Mouse (Mus musculus) thymus, postnatal 10 days (tissue): ENCODE results near the gene Rnf207.

Experiments used
- DNase-seq, 2 experiments: peaks; one replicate each; pipeline ENCODE4 v3.0.0; 2021; ENCODE audit warnings: low spot score in 2 of 2

Gene Rnf207

DNA sequence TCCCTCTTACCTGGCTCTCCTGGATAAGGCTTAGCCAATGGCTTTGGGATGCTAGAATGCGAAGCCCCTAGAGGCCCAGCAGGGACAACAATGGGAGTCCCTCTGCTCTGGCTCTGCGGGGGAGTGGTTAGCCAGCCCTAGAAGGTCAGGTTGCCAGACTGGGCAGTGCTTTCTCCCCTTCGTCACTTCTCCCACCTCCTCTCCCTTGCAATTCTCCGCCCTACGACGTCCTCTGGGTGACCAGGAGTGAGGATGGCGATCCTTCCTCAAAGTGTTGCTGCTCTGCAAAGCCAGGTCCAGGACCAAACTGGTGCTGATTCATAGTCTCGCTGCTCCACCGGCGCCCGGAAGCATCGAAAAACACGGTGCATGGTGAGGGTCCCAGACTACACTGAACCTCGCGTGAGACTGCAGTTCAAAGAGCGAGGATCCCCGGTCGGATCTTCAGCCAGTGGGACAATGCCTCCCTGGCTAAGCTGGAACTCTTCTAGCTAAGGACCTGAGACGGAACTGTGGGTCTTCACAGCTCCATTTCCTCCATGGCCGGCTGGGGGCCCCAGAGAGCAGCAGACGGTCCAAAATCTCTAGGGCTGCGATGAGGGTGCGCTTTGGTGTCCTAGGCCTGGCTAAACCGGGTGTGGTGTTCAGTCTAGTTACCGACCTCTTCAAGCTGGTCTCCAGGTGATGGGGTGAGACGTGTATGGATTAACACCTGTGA, at the start of gene Rnf207:
Gene Rnf207, minus strand, starts transcription at position 477 of the 718 bp plus-strand sequence.
- DNase-seq, result no peak

DNA sequence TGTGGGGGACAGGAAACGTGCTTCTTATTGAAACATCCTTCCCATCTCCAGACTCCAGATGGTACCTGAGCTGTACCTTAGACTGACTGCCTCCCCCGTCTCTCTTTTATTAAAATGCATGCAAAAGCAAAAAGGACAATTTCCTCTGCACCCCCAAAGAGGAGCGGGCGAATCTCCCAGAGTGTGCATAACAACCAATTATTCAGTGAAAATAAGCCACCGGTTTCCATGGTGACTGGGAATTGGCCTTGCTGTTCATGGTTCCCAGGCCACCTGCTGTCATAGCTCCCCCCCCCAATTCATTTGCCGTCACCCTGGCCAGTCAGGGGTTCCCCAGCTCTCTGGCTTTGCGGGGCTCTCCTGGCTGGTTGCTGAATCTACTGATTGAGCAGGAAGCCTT, 46.4 kb upstream of the Rnf207 start:
- DNase-seq, result no peak

DNA sequence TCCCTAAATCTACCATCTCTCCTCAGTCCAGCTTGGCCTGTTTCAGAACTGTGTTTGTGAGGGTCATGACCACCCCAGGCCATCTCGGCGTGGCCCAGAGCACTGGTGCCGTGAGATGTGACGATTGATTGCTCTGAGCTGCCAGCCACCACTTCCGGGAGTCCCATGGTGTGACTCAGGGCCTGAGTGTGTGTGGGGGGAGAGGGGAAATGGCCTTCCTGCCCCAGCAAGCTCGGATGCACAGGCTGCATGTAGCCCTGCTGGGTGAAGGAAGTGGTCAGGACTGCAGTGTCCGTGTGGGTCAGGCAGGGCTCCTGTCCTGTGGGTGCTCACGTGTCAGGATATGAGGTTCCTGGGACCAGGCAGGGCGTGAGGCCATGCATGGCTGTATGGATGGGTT, 43.4 kb upstream of the Rnf207 start:
- no peak for DNase-seq

DNA sequence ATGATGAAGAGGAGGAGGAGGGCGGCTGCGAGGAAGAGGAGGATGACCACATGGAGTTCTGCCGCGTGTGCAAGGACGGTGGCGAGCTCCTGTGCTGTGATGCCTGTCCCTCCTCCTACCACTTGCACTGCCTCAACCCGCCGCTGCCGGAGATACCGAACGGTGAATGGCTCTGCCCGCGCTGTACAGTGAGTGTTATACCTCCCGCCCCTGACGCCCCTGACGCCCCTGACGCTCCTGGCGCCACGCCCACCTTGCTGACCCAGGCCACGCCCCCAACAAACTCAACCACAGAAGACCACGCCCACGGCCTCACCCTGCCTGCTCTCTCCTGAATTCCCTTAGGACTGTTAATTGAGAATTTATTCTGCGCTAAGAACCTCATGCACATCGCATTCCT, 42.1 kb upstream of the Rnf207 start:
- peak in 1 of 2 experiments; percentile 25 for DNase-seq

DNA sequence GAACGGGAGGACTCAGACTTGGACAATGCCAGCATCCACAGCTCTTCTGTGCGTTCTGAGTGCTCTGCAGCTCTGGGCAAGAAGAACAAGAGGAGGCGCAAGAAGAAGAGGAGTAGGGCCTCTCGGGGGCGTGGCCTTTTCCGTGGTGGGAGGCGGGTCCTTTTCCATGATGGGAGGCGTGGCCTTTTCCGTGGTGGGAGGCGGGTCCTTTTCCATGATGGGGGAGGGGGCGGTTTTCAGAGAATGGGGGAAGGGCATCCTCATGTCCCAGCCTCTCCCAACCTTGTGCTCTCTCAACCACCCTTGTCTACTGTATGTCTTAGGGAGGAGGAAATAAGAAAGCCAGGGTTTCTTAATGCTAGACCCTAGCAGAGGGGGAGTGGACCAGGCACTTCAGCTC, 40.9 kb upstream of the Rnf207 start:
- no peak for DNase-seq

DNA sequence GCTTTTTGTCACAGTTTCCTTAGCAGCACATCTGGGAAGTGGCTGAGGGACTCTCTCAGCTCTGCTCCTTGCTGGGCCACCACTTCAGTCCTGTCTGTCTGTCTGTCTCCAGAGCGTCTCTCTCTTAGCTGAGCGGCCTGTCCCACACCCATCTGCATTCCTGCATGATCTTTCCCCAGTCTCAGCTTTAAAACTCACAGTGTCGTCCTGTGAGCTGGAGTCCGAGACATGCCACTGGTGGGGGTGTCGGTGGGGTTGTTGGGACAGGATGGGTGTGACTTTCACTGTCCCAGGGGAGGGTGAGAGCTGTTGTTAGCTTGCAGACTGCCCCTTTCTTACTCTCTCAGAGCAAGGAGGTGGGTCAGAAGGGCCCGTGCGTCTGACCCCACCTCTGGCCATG, 36.9 kb upstream of the Rnf207 start:
- DNase-seq, result no peak

DNA sequence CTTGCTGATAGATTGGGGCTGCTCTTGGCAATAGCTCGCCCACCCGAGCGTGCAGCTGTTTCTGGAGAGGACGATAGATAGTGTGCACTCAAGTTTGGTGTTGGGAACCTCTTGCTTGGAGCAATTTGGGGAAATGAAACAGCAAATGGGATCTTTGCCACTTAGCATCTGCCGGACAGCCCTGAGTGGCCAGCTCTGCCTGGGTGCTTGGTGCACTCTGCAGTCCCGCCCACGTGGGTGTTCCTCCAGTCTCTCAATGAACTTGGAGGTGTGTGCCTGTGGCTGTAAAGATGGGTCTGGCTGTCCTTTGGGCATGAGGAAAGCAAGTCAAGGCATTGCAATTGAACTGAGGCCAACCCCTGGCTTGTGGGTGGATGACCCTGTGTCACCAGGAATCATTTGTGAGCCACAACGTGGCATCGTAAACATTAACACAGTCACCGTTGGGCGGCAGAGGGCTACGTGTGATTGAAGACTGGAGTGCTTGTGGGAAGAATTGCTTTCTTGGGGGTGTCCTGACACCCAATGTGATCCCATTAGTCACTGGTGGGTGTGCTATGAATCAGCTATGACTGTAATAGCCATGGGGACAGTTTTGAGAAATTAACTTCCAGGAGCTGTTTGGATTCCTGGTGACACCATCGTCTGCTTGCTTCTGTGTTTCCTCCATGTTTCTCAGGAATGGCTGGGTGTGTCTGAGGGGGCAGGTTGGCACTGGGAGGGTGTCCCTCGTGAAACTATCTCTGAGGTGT, 35.3 kb upstream of the Rnf207 start:
- DNase-seq, result no peak

DNA sequence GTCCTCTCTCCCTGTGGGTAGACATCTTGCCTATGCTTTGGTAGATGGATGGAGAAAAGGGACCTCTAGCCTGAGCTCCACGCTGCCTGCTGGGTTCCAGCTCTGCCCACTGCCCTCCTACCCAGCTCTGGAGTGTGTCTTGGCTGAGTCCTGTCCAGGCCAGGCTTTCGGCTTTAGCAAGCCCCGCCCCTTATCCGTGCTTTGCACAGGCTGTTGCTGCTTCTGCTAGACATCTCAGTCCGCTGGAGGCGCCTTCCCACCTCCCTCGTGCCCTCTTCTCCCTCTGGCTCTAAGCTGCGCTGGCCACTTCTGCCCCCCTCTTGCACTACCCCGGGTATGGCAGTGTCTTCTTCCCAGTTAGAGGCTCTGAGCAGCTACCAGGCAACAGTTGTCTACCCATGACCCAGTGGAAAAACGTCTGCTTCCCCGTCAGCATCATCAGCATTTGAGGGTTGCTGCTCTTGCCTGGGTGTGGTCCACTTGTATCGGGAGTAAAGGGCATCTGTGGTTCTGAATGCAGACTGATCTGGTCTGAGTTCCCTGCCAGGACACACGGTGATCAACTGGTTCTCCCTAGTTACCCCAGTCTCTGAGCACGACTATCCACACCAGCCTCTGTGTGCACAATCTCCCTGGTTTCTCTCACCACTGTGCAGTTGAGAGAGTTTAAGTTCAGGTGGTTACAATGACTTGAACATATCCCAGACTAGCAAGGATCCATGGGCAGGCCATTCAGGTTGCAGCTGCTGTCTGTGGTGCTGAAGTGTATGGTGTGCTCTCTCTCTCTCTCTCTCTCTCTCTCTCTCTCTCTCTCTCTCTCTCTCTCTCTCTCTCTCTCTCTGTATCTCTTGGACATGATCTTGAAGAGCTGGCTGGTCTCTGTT, 32.9 kb upstream of the Rnf207 start:
- DNase-seq, result no peak

DNA sequence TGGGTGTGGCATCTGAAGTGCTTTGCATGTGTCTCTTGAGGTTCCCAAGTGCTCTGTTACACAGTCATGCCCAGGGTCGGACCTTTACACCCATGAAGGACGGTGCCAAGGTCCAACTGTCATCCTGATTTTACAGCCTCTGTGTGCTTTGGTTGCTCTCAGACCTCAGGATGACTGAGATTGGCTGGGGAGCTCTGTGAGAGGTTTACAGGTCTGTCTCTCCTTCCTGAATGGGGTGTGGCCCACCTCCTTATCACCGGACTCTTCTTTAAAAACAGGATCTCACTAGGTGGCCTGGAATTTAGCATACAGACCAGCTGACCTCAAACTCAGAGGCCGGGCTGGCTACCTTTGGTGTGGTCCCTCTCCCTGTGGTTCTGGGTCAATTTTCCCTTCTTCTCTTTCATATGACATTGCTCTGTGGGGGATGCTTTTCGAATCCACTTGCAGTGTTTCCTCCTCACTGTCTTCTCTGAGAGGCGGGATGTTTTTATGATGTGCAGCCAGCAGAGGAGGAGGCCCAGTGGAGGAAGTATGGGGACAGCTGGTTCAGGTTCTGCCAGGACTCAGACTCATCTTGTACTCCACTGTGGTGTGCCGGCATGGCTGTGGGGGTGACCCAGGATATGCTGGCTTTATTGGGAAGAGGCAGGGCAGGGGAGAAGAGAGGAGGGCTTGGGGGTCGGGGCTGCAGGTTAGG, 32.1 kb upstream of the Rnf207 start:
- no peak for DNase-seq

DNA sequence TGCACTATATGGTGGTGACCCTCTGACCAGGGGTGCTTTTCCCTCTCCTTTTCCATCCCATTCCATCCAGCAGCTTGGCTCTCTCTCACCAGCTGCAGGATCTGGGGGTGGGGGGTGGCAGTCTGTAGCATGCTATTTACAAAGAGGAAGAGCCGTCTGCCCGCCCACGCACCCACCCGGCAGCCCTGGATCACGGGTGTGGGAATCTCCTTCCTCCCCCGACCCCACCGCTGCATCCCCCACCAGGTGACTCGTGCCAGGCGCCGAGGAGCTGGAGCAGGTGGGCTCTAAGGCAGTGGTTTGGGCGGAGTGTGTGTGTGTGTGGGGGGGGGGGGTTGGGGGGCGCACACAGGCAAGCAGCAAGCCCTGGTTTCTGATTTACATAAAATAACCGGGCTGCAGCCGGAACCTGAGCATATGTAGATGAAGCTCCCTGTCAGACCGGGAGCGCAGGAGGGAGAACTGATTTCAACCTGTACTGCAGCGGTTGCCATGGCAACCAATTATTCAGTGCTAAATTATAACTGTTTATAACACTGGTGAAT, 31.1 kb upstream of the Rnf207 start:
- DNase-seq, result no peak

DNA sequence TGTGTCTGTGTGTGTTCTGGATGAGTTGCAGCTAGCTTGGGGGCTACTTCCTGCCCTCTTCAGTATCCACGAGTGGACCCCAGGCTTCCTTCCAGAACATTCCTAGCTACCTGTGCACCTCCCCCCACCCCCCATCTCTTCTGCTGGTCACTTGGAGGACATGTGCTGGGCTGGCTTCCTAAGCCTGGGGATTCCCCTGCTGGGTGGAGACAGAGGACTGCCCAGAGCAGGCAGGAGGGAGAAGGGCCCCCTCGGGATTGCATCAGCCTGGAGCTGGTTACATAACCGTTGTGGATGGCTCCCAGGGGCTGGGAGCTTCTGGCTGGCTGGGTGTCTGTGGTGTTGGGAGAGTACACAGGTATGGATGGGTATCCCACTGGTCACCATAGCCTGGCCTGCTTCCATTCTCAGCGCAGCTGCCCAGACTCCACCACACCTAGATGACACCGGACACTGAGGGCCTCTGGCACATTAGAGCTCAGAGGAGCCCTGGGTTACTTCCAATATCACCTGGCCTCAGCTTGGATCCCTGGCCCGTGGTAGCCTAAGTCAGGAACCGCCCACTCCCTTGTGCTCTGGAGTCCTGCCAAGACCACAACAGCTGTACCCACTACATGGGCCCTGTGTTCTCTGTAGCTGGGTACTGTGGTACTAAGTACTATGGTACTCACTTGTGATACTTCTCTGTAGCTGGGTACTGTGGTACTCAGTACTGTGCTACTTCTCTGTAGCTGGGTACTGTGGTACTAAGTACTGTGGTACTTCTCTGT, 26.5 kb upstream of the Rnf207 start:
- DNase-seq, result no peak

DNA sequence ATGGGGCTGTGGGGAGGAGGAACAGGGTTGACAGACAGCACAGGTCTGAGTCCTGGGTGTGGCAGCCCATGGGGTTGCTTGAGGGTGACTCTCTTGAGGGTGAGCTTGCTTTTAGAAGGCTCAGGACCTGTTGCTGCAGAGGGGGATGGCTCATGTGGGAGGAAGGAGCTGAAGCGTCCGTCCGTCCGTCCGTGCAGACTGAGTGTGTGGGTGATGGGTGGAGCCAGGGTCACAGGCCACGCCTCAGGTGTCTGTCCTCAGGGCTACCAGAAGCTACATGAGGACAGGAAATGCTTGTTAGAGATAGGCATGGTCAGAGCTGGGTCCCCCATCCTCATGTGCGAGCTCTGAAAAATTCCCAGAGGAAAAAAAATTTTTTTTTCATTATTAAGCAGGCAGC, 25.9 kb upstream of the Rnf207 start:
- DNase-seq, result no peak

DNA sequence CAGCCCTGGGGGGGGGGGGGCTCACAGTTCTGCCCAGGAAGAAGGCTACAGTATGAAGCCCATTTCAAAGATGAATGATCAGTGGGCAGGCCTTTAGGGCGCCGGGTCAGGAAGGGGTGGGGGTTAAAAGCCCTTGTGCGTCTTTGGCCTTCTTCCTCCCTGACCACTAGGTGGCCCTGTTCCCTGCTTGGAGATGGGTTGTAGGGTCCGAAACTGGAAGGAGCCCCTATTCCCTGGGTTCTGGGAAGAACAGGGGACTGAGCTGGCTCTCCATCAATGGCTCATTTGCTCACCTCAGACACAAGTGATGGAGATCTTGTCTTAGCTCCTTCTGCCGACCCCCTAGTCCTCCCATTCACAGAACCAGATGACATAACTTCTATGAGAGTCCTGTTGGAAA, 24.5 kb upstream of the Rnf207 start:
- no peak for DNase-seq

DNA sequence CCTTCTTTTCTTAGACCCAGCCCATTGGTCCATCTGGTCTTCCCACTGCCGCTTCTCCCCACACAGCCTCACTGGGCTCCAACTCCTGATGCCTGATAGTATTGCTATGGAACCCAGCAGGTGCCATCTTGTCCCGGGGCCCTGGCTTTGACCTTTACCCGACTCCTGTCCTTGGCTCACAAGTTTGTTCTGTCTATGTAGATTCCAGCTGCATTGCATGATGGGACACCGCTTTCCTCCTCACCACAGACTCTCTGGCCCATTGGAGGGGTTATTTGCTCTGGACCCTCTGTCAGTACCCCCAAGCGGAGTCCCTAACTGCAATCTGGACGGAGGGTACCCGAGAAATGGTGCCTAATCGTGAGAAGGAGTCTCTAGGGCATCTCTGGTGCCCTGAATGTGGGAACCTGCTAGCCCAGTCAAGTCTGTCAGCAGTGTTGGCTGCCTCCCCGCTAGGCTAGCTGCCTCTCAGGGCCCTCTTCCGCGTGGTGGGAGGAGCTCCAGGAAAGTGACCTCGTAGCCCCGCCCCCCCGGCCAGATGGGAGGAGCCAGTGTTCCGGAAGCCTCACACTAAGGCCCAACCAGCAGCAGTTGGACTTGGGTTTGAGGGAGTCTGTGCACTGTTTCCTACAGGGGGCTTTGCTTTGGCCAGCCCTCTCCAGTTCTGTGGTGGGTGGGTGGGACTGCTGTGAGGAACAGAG, 21.9 kb upstream of the Rnf207 start:
- peak in 1 of 2 experiments; percentile 24 for DNase-seq

DNA sequence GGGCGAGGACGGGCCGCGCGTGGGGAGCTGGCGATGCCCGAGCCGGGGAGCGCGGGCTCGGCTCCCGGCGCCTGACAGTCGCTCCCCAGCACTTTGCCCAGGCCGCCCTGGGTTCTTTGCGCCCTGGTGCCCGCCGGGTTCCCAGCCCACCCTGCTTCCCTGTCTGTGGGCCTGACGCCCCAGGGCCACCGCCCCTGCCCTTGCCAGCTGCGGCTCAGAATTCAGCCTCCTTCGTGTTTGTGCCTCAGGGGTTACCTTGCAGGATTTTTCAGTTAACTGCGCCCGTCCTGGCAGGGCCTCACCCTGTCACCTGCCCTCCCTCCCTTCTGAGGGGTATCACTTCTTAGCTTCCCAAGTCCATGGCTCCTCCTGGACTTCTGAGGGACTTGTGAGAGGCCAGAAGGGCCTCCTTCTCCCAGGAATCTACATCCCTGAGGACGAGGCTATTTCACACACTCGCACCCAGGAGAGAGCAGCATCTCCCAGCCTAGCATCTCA, 20.5 kb upstream of the Rnf207 start:
- DNase-seq, result no peak

DNA sequence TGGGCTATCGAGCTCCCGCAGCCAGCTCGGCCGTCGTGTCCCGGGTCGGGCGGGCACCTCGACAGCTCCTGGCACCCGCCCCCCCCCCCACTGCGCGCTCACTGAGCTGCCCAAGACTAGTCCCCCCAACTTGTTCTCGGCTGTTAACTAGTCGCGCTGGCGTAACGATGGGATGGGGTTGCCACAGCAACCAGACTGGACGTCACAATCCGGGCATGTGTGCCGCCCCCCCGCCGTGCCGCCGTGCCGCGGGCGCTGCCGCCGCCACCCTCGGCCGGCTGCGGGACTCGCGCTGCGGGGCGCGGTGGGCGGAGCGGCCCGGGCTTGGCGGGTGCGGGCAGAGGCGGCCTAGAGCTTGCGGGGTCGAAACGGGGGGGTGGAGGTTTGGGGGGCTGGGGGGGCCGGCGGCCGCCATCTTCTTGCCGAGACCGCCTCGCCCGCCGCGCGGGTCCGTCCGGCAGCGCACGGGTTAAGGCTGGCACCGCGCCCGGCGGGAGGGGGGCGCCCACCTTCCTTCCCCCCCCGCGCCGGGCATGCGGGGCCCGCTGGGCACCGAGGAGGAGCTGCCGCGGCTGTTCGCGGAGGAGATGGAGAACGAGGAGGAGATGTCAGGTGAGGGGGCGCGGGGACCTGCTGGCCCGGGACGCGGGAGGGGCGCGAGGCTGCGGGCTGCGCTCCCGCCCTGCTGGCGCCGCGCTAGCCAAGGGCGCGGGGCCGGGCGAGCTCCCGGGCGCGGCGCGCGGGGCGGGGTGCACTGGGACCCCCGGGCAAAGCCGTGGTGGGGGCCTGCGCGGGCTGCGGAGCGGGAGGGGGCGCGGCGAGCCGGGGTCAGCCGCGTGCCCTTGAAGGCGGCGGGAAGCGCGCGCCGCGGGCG, 19.9 kb upstream of the Rnf207 start, which contains the start of gene Chd5:
Gene Chd5, plus strand, starts transcription at position 233 of the 874 bp plus-strand sequence.
- no peak for DNase-seq

DNA sequence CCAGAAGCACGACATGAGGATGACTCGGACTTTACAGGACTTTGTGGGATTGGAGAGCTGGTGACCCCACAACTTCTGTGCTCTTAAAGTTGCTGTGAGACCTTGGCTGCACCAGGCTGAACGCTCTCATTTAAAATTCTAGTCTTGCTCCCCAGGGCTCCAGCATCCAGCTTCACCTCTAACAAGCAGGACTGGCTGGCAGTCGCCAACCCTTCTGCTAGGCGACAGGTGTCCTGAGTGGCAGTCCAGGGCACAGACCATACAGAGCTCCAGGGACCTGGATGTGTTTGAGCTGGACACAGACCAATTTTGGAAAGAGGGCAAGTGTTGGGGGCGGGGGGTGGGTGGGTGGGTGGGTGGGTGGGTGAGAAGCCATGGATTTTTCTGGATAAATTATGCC, 19.0 kb upstream of the Rnf207 start:
- no peak for DNase-seq

DNA sequence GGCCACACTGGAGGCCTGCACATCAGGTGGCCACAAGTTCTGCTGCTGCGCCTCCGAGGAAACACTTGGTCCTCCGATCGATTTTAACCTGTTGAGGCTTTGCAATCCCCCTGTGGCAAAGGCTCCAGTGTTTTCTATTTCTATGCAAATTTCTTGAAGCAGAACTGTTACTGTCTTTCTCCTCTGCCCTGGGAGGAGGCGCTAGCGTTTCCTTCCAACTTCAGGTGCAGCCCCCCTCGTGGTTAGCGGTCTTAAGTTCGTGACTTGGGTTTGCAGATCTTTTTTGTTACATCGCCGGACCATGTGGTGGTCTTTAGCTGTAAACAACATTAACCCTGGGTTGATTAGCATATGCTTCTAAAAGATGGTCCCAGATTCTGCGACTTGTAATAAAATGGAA, 14.8 kb upstream of the Rnf207 start:
- no peak for DNase-seq

DNA sequence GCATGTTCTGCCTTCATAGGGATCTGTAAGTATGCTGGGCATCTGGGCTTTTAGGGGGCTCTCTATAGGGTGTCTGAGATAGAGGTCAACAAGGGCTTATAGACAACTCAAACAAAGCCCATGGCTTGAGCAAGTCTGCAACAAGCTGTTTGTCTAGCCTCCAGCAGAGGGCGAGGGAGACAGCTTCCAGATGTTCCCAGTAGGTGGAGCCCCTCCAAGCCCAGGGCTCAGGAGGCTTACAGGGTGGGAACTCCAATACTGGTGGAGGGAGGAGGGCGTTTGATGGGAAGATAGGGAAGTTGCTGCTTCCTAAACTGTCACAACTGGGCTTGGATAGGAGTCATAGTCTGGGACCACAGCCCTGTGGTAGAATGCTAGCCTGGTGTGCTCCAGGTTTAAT, 14.2 kb upstream of the Rnf207 start:
- peak; percentile 32 to 68 for DNase-seq
